Comparison of ENCODE assay signal across 15 mouse cellular contexts in the genomic region with DNA sequence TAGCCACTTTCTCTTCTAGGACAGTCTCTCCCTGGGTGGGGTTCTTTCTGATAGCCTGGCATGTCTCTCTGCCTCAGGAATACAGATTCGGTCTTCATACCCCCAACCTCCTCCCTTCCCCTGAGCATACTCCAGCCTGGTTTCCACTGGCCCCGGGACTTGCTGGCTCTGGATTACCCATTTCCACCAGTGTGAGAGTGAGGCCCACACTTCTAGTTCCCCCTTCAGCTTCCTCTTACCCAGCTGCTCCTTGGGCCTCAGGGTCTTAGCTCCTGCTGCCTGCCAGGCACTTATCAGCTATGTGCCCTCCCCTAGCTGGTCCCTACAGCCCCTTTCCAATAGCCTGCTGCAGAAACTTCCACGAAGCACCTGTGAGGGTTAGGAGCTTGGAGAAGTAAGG. TPM values are rescaled to one million over a fixed set of nuclear protein-coding genes. Genes with fewer than 3 reads are reported as not detected.
DNase-seq lines count a peak whose midpoint lies in the region; ATAC-seq and TF ChIP-seq lines count a peak whose summit lies in the region.
"Had no signal": no experiment of that assay in that cellular context is flagged by ENCODE, and none has a peak within 500 bp of the region (broad histone marks: within the 10 kb centered on the region; RNA-seq: fewer than 3 reads in every experiment).

TSS of gene Lrrc25 (plus strand) at position 262 of the 400 bp plus-strand sequence.

- WGBS in heart, adult 2 months = 57% methylated on average over 3 of the region's 3 CpGs
- WGBS in liver, embryonic 13.5 days (ENCODE audit: insufficient replicate concordance) = 22% methylated on average over 3 of the region's 3 CpGs
- WGBS in stomach, embryonic 16.5 days = 79% methylated on average over 3 of the region's 3 CpGs
- WGBS in hindbrain, embryonic 16.5 days = 90% methylated on average over 3 of the region's 3 CpGs

- no peak for TF ChIP-seq EP300 in heart, adult 2 months (IDR thresholded peaks at IDR 0.05; ENCODE audit: insufficient read depth, low read depth, low read length)

- TF ChIP-seq CTCF in heart, adult 2 months (IDR thresholded peaks at IDR 0.05) = no peak

- no peaks in the 10 kb centered on the region for H3K27me3 ChIP-seq in heart, adult 2 months (ENCODE audit: control insufficient read depth, insufficient read depth, low read length)
- no peaks in the 10 kb centered on the region for H3K27me3 ChIP-seq in liver, embryonic 13.5 days
- no peaks in the 10 kb centered on the region for H3K27me3 ChIP-seq in stomach, embryonic 16.5 days (ENCODE audit: control insufficient read depth, insufficient read depth, low read length)
- no peaks in the 10 kb centered on the region for H3K27me3 ChIP-seq in hindbrain, embryonic 16.5 days (replicated peaks; ENCODE audit: control insufficient read depth, insufficient read depth, low read length)
- H3K27me3 ChIP-seq: forebrain, embryonic 15.5 days had no signal

- no peak within 1 kb of the TSS for H3K9ac ChIP-seq in heart, adult 2 months (ENCODE audit: low read depth, low read length)
- H3K9ac ChIP-seq in liver, embryonic 13.5 days = peak within 1 kb of the TSS; percentile 16; the same call in 1 of the 2 replicates
- H3K9ac ChIP-seq in stomach, embryonic 16.5 days (ENCODE audit: low read length) = no peak within 1 kb of the TSS; the same call in 1 of the 2 replicates
- H3K9ac ChIP-seq in hindbrain, embryonic 16.5 days (ENCODE audit: low read depth, low read length) = no peak within 1 kb of the TSS
- H3K9ac ChIP-seq: forebrain, embryonic 15.5 days; hindbrain, embryonic 12.5 days had no signal

- H3K4me1 ChIP-seq in heart, adult 2 months (ENCODE audit: control insufficient read depth, insufficient read depth, low read length) = no peaks in the 10 kb centered on the region; the same call in 1 of the 2 replicates
- H3K4me1 ChIP-seq in liver, embryonic 13.5 days (replicated peaks) = peaks cover 88% of the 10 kb centered on the region
- peaks cover 25% of the 10 kb centered on the region for H3K4me1 ChIP-seq in stomach, embryonic 16.5 days (ENCODE audit: control insufficient read depth, insufficient read depth, low read length)
- peaks cover 9% of the 10 kb centered on the region for H3K4me1 ChIP-seq in hindbrain, embryonic 16.5 days (ENCODE audit: control insufficient read depth, insufficient read depth, low read depth, low read length)

- TF ChIP-seq POLR2A in heart, adult 2 months (IDR thresholded peaks at IDR 0.05; ENCODE audit: insufficient read depth, low read depth, low read length) = 0 out of 2 replicates have a peak, but pooled peaks have one; percentile 20

- no peaks in the 10 kb centered on the region for H3K36me3 ChIP-seq in heart, adult 2 months (ENCODE audit: control insufficient read depth, insufficient read depth, low read length)
- no peaks in the 10 kb centered on the region for H3K36me3 ChIP-seq in liver, embryonic 13.5 days
- H3K36me3 ChIP-seq in stomach, embryonic 16.5 days (ENCODE audit: control insufficient read depth, insufficient read depth, low read length) = no peaks in the 10 kb centered on the region
- no peaks in the 10 kb centered on the region for H3K36me3 ChIP-seq in hindbrain, embryonic 16.5 days (ENCODE audit: control insufficient read depth, insufficient read depth, low read length)
- H3K36me3 ChIP-seq: embryonic facial prominence, embryonic 13.5 days; forebrain, embryonic 15.5 days; hindbrain, embryonic 12.5 days had no signal

- no peak within 1 kb of the TSS for H3K4me3 ChIP-seq in heart, adult 2 months
- peak within 1 kb of the TSS; percentile 18; the same call in 1 of the 2 replicates for H3K4me3 ChIP-seq in liver, embryonic 13.5 days (replicated peaks)
- H3K4me3 ChIP-seq in stomach, embryonic 16.5 days (replicated peaks; ENCODE audit: low read length) = peak within 1 kb of the TSS; percentile 17; the same call in 1 of the 2 replicates
- H3K4me3 ChIP-seq in hindbrain, embryonic 16.5 days (ENCODE audit: low read length) = no peak within 1 kb of the TSS
- H3K4me3 ChIP-seq: embryonic facial prominence, embryonic 13.5 days; forebrain, embryonic 15.5 days; hindbrain, embryonic 12.5 days; left cerebral cortex, adult 2 months had no signal

- no peaks in the 10 kb centered on the region for H3K79me2 ChIP-seq in heart, adult 2 months (replicated peaks; ENCODE audit: control insufficient read depth, insufficient read depth, low read length)

- intact Hi-C loops in heart, adult 2 months (cut with DNase I) = no loop called here
- intact Hi-C loops in heart, postnatal 14 days (cut with DNase I) = no loop called here

- peak; percentile 34 to 48 for DNase-seq in heart, adult 2 months
- DNase-seq in heart, postnatal 14 days = no peak
- DNase-seq in spleen, postnatal 36 days (ENCODE audit: low spot score in 2 of 2) = peak; percentile 47 to 57
- no peak for DNase-seq in spleen, postnatal 14 days (ENCODE audit: low spot score in 2 of 2)
- DNase-seq in liver, embryonic 13.5 days = no peak
- DNase-seq in urinary bladder, postnatal 25 days (ENCODE audit: low spot score) = no peak
- DNase-seq: cerebellum, postnatal 10 days; retina, postnatal 1 day had no signal

- no peaks in the 10 kb centered on the region for H3K9me3 ChIP-seq in liver, embryonic 13.5 days (replicated peaks)
- no peaks in the 10 kb centered on the region for H3K9me3 ChIP-seq in stomach, embryonic 16.5 days (replicated peaks; ENCODE audit: control insufficient read depth, low read length)
- H3K9me3 ChIP-seq in hindbrain, embryonic 16.5 days (ENCODE audit: control insufficient read depth, low read length) = no peaks in the 10 kb centered on the region
- H3K9me3 ChIP-seq: embryonic facial prominence, embryonic 13.5 days; forebrain, embryonic 15.5 days; hindbrain, embryonic 12.5 days had no signal

- peak within 1 kb of the TSS; percentile 10; the same call in 1 of the 2 replicates for H3K4me2 ChIP-seq in liver, embryonic 13.5 days
- H3K4me2 ChIP-seq in stomach, embryonic 16.5 days (ENCODE audit: low read depth, low read length) = no peak within 1 kb of the TSS
- no peak within 1 kb of the TSS for H3K4me2 ChIP-seq in hindbrain, embryonic 16.5 days (ENCODE audit: low read length)
- H3K4me2 ChIP-seq: embryonic facial prominence, embryonic 13.5 days; forebrain, embryonic 15.5 days; hindbrain, embryonic 12.5 days had no signal

- ATAC-seq in liver, embryonic 13.5 days (ENCODE audit: low read depth) = no peak
- ATAC-seq in stomach, embryonic 16.5 days (ENCODE audit: insufficient read depth, low FRiP score) = no peak
- ATAC-seq in hindbrain, embryonic 16.5 days = no peak
- ATAC-seq: forebrain, embryonic 15.5 days had no signal

- no peak within 1 kb of the TSS; the same call in 1 of the 2 replicates for H3K27ac ChIP-seq in heart, adult 2 months
- peak within 1 kb of the TSS; percentile 68 for H3K27ac ChIP-seq in liver, embryonic 13.5 days
- H3K27ac ChIP-seq in stomach, embryonic 16.5 days (ENCODE audit: low read length) = peak within 1 kb of the TSS; percentile 19; the same call in 1 of the 2 replicates
- H3K27ac ChIP-seq in hindbrain, embryonic 16.5 days (ENCODE audit: low read depth, low read length) = no peak within 1 kb of the TSS
- H3K27ac ChIP-seq: embryonic facial prominence, embryonic 13.5 days; forebrain, embryonic 15.5 days; hindbrain, embryonic 12.5 days; left cerebral cortex, adult 2 months had no signal

RNA-seq across cellular contexts. Expression of gene Lrrc25, which starts in this region (rescaled TPM):
- 1 to 10 TPM; 1.6 to 1.8 TPM for total RNA-seq in heart, adult 2 months (2021)
- polyA plus RNA-seq in heart, adult 2 months (2012; rRNA removed) = 3.6 and 4.5 TPM in 2 replicates
- 1 to 10 TPM; 1.8 to 2.5 TPM for total RNA-seq in heart, postnatal 14 days (2021)
- polyA plus RNA-seq in liver, embryonic 13.5 days (2015; fragmentation: Nextera tagmentation; extraction: Ambion mirVana) = 5.4 and 5.6 TPM in 2 replicates
- polyA plus RNA-seq in stomach, embryonic 16.5 days (2015; fragmentation: Nextera tagmentation; extraction: Ambion mirVana) = 2.9 and 3.0 TPM in 2 replicates
- polyA plus RNA-seq in hindbrain, embryonic 16.5 days (2015; fragmentation: Nextera tagmentation; extraction: Ambion mirVana) = 1.1 and 1.6 TPM in 2 replicates
- polyA plus RNA-seq: C2C12 had no signal

Comparison
In these comparisons a context has a peak if more than half of its experiments do, and no peak if none do; other contexts are left out.
1. DNase-seq: peak in heart, adult 2 months (2 of 2) and spleen, postnatal 36 days (2 of 2); none in heart, postnatal 14 days (0 of 2), spleen, postnatal 14 days (0 of 2), liver, embryonic 13.5 days (single experiment) and urinary bladder, postnatal 25 days (single experiment).
2. H3K27ac ChIP-seq: peak in liver, embryonic 13.5 days (single experiment) and stomach, embryonic 16.5 days (single experiment); none in heart, adult 2 months (single experiment) and hindbrain, embryonic 16.5 days (single experiment).
3. H3K4me3 ChIP-seq: peak in liver, embryonic 13.5 days (single experiment) and stomach, embryonic 16.5 days (single experiment); none in heart, adult 2 months (single experiment) and hindbrain, embryonic 16.5 days (single experiment).